Mouse (Mus musculus) neural tube, embryonic 13.5 days (tissue): ENCODE measurements around the gene Slc35e1. TPM values are rescaled to one million over a fixed set of nuclear protein-coding genes. Genes with fewer than 3 reads are reported as not detected.

Source experiments
- ATAC-seq: fragments of 200-750 bp; cut with Nextera tagmentation; 2 replicates; pipeline ENCODE4 v1.8.0; 2017; ENCODE audit warnings: low read depth, mild to moderate bottlenecking, moderate TSS enrichment, moderate library complexity
- H3K27ac ChIP-seq: fragments of 300-500 bp; sonication (generic); replicated peaks from 2 replicates; pipeline ENCODE4 v1.5.1; 2015; ENCODE audit warnings: moderate library complexity, mild to moderate bottlenecking, inconsistent platforms
- H3K27me3 ChIP-seq: fragments of 300-500 bp; sonication (generic); 2 replicates; pipeline ENCODE4 v1.6.1; 2015; ENCODE audit warnings: mild to moderate bottlenecking, inconsistent platforms
- H3K36me3 ChIP-seq: fragments of 300-500 bp; sonication (generic); 2 replicates; pipeline ENCODE4 v1.6.1; 2015; ENCODE audit warnings: mild to moderate bottlenecking, inconsistent platforms
- H3K4me1 ChIP-seq: fragments of 300-500 bp; sonication (generic); replicated peaks from 2 replicates; pipeline ENCODE4 v1.6.1; 2015; ENCODE audit warnings: inconsistent platforms
- H3K4me2 ChIP-seq: fragments of 300-500 bp; sonication (generic); 2 replicates; pipeline ENCODE4 v1.6.1; 2015; ENCODE audit warnings: inconsistent platforms, mild to moderate bottlenecking, moderate library complexity
- H3K4me3 ChIP-seq: fragments of 300-500 bp; sonication (generic); 2 replicates; pipeline ENCODE4 v1.5.1; 2015; ENCODE audit warnings: mild to moderate bottlenecking, inconsistent platforms
- H3K9ac ChIP-seq: fragments of 300-500 bp; sonication (generic); 2 replicates; pipeline ENCODE4 v1.6.1; 2015; ENCODE audit warnings: moderate library complexity, mild to moderate bottlenecking, inconsistent platforms
- H3K9me3 ChIP-seq: fragments of 300-500 bp; sonication (generic); 2 replicates; pipeline ENCODE4 v1.6.1; 2016; ENCODE audit warnings: inconsistent platforms
- WGBS: fragments of 180-500 bp; shearing (Covaris S2); methylation state at CpG from one replicate; pipeline ENCODE4 v1.1.7; 2015; 5-methylcytosine and 5-hydroxymethylcytosine counted together
- polyA plus RNA-seq: library from polyadenylated mRNA; unstranded; fragments of >200 nt; fragmentation: Nextera tagmentation; extraction: Ambion mirVana; gene quantifications from 2 replicates; pipeline ENCODE4 v1.2.1, GENCODE M21; 2015

Gene Slc35e1
- 14.2 and 14.3 TPM in 2 replicates for polyA plus RNA-seq

DNA sequence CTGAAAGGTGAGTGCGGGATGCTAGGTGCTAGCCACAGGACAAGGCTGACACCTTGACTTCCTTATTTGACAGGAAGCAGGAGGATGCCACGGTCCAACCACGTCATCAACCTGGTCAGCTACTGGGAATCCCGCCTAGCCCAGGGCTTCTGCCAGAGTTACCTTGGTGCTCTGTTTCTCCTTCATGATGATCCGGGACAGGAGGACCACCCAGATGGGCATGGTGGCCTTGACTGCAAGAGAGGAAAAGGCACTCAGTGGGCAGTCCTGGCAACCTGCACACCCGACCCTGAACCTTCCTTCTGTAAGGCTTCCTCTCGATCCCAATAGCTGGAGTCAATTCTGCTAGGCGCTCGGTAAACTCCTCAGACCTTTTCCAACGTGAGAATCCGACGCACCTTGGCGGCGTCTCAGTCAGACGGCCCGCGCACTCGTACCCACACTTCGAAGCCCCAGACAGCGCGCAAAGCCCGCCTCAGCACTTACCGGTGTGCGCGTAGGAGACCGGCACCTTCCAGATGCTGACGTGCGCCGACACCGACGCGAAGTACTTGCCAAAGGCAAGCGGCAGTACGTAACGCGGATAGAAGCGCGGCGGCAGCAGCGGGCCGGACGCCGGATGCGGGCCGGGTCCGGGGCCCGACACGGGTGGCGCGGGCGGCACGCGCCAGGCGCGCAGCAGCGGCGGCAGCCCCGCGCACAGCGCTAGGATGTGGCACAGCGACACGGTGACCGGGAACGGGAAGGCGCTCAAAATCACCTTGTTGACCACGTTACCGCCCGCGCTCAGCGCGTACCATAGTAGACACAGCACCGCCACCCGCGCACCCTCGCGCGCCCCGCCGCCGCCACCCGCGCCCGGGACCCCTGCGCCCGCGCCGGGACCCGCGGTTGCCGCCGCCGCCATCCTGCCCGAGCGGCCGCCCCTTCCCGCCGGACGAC lies at the start of gene Slc35e1:
Slc35e1 (minus strand) TSS at position 935 of the 942 bp plus-strand sequence.
- H3K27ac ChIP-seq, result peak within 1 kb of the TSS; percentile 81
- WGBS, result under 1% methylated on average over 79 of the region's 98 CpGs
- peak within 1 kb of the TSS; percentile 80 for H3K4me2 ChIP-seq
- H3K4me1 ChIP-seq, result peaks cover 40% of the 10 kb centered on the region
- H3K36me3 ChIP-seq, result peaks cover 45% of the 10 kb centered on the region
- peak; percentile 78 for ATAC-seq
- H3K9ac ChIP-seq, result peak within 1 kb of the TSS; percentile 88
- no peaks in the 10 kb centered on the region for H3K9me3 ChIP-seq
- no peaks in the 10 kb centered on the region for H3K27me3 ChIP-seq
- peak within 1 kb of the TSS; percentile 91 for H3K4me3 ChIP-seq

DNA sequence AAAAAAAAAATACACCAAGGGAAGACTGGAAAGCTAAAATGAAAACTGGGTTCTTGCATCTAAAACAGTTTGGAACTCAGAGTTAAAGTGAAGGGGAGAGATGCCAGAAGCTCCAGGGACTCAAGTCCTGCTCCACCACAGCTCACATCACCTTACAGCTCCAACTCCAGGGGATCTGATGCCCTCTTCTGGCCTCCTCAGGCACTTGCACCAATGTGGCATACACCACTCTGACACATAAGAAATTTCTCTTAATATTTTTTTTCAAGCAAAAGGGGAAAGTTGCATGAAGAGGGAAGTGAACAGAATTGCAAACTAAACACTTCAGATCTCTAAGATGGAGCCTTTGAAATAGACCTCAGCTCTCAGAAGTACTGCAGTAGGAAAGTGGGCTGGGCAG lies 46.8 kb upstream of the Slc35e1 start:
- no peak overlapping the region for H3K27ac ChIP-seq
- no peak overlapping the region for H3K9ac ChIP-seq
- H3K4me2 ChIP-seq, result no peak overlapping the region
- H3K36me3 ChIP-seq, result 0 out of 2 replicates have a peak, but pooled peaks cover 7% of the 10 kb centered on the region
- H3K4me1 ChIP-seq, result no peaks in the 10 kb centered on the region
- H3K4me3 ChIP-seq, result no peak overlapping the region
- no peaks in the 10 kb centered on the region for H3K9me3 ChIP-seq
- no peak for ATAC-seq
- H3K27me3 ChIP-seq, result no peaks in the 10 kb centered on the region

DNA sequence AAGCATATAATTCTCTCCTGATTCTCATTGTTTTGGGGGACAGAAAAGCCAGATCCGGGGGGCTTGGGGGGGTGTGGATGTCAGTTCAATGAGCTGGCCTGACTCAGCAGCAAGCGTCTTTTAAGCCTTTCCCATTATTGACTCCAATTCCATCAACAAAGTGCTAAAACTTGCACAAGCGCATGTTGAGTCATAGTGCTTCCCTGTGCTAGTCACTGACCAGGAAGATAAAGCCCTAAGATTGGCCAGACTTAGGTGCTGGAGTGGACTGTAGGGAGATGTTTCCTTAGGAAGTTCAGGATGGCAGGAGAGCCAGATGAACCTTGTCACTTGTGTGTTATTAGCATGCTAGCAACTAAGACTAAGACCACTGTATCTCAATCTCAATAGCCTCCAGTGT lies 42.5 kb upstream of the Slc35e1 start:
- Histone ChIP-seq H3K36me3 (0 out of 2 replicates have a peak, but pooled peaks cover 4% of the 10 kb centered on the region), H3K4me1 (no peaks in the 10 kb centered on the region), H3K9me3 (no peaks in the 10 kb centered on the region), H3K27me3 (no peaks in the 10 kb centered on the region), H3K4me3 (no peak overlapping the region), H3K27ac (no peak overlapping the region), H3K9ac (no peak overlapping the region), H3K4me2 (no peak overlapping the region)
- ATAC-seq, result no peak
- 98% methylated on average over 3 of the region's 3 CpGs for WGBS

DNA sequence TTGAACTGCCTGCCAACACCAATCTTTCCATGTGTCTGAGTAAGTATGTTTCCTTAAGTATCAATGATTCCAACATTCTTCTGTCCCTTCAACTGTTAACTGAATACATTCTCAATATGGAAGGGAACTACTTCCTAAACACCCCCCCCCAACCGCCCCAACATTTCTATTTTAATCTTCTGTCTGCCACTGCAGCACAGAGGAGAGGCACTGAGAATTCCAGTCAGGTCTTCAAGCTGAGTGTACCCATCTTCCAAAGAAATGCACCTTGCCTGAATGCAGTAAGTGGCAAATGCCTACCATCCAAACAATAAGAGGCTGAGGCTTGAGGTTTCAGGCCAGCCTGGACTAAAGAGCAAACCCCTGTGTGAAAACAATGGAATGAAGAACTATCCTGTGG lies 39.7 kb upstream of the Slc35e1 start:
- Histone ChIP-seq H3K9ac (no peak overlapping the region), H3K4me3 (no peak overlapping the region), H3K36me3 (peaks cover 4% of the 10 kb centered on the region; the same call in 1 of the 2 replicates), H3K27me3 (no peaks in the 10 kb centered on the region), H3K9me3 (no peaks in the 10 kb centered on the region), H3K27ac (no peak overlapping the region), H3K4me2 (no peak overlapping the region), H3K4me1 (no peaks in the 10 kb centered on the region)
- WGBS, result 100% methylated on average over 1 of the region's 1 CpGs
- ATAC-seq, result no peak

DNA sequence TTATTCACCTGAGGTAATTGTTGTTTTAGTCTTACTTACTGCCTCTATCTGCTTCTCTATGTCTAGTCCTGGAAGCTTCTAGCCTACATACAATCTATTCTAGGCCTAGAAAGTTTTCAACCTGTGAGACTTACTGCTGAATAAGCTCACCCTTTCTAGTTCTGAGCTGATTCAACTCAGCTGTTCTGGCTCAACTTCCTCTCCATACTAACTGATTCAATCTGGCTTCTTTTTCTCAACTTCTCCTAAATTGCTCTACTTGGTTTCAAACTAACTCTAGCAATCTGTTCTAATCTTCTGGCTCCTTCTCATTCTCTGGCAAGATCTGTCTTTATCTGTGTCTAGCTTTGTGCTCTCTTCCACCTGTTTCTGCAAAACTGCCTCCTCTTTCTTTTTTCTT lies 29.5 kb upstream of the Slc35e1 start:
- Histone ChIP-seq H3K4me3 (no peak overlapping the region), H3K9me3 (no peaks in the 10 kb centered on the region), H3K27me3 (no peaks in the 10 kb centered on the region), H3K36me3 (peaks cover 5% of the 10 kb centered on the region; the same call in 1 of the 2 replicates), H3K4me1 (0 out of 2 replicates have a peak, but pooled peaks cover 6% of the 10 kb centered on the region), H3K27ac (no peak overlapping the region), H3K4me2 (no peak overlapping the region), H3K9ac (no peak overlapping the region)
- ATAC-seq, result no peak

DNA sequence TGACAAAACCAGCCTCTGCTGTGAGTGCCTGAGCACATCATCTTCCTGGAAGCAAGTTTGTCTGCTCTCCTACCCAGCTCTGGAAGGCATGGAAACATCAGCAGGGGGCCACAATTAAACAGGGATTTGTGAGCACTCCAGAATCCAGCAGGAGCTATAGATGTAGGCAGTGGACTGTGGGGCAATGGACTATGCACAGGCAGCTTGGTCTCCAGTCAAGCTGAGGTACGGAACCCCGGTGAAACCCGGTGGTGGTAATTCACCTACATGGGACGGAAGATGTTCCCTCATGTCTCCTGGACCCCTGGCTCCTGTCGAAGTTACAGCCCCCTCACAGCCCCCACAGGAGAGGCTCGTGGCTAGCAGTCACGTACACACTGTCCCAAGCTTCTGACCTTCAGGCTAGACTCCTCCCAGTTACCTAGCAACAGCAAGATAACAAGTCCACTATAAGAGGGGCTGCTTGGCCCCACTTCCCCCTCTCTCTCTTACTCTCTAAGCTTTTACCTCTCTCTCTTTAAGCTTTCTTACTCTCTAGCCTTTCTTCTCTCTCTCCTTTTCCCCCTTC lies 25.1 kb upstream of the Slc35e1 start:
- Histone ChIP-seq H3K4me1 (0 out of 2 replicates have a peak, but pooled peaks cover 6% of the 10 kb centered on the region), H3K4me3 (no peak overlapping the region), H3K9ac (no peak overlapping the region), H3K27ac (no peak overlapping the region), H3K4me2 (no peak overlapping the region), H3K27me3 (no peaks in the 10 kb centered on the region), H3K36me3 (no peaks in the 10 kb centered on the region), H3K9me3 (no peaks in the 10 kb centered on the region)
- no peak for ATAC-seq
- WGBS, result 73% methylated on average over 7 of the region's 7 CpGs

DNA sequence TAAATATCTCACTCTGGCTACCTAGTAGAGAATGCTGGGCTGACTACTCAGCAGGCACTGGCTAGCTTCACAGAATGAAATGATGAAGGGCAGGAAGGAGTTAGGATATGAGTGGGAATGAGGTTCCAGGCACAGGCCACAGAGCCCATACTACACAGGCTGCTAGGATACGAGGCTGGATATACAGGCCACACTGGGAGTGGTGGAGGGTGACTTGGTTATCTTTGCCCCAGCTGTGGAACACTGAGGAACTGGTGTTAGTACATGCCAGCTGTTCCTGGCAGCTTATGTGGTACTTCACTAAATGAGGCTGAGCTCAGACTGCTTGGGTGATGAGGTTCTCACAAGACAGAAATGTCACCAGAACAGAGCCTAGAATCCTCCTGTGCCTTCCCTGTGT lies 20.7 kb upstream of the Slc35e1 start:
- Histone ChIP-seq H3K4me1 (0 out of 2 replicates have a peak, but pooled peaks cover 3% of the 10 kb centered on the region), H3K4me2 (no peak overlapping the region), H3K9me3 (no peaks in the 10 kb centered on the region), H3K27me3 (no peaks in the 10 kb centered on the region), H3K9ac (no peak overlapping the region), H3K4me3 (no peak overlapping the region), H3K36me3 (no peaks in the 10 kb centered on the region), H3K27ac (no peak overlapping the region)
- 86% methylated on average over 1 of the region's 1 CpGs for WGBS
- ATAC-seq, result no peak

DNA sequence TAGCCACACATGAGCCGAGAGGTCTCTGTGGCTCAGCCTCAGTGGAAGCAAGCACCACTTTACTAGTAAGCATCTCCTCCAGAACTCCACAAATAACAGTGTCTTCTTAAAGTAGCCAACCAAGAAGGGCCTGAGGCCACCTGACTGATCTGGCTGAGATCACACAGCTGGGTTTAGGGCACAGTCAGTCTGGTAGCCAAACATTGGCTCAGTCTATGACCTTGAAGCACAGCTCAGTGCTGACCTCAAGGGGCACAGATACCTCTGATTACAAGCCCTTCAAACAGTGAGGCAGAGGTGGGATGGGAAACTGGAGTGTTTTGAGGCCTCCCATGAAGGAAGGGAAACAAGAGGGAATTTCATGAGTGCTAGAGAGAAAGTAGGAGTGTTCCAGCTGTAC lies 20.2 kb upstream of the Slc35e1 start:
- no peak overlapping the region for H3K9ac ChIP-seq
- 94% methylated on average over 1 of the region's 1 CpGs for WGBS
- H3K4me2 ChIP-seq, result no peak overlapping the region
- H3K27me3 ChIP-seq, result no peaks in the 10 kb centered on the region
- H3K4me1 ChIP-seq, result no peaks in the 10 kb centered on the region
- no peaks in the 10 kb centered on the region for H3K9me3 ChIP-seq
- no peak for ATAC-seq
- no peak overlapping the region for H3K27ac ChIP-seq
- H3K36me3 ChIP-seq, result no peaks in the 10 kb centered on the region
- H3K4me3 ChIP-seq, result no peak overlapping the region

DNA sequence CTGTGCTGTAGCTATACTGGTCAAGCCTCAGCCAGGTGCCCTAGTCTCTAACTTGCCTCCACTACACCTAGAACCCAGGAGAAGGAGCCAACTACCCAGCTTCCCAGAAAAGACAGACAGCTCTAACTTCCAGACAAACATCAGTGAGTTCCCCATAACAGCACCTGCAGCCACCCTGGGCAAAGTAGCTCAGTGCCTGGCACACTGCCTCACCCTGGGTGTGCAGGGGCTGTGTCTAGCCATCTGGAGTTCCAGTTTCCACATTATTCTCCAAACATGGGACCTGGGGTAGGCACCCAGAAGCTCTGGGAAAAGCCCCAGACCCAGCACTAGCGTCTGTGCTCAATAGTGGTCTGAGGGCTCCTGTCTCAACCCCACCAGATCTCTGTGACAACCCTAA lies 15.1 kb upstream of the Slc35e1 start:
- Histone ChIP-seq H3K4me2 (no peak overlapping the region), H3K9me3 (no peaks in the 10 kb centered on the region), H3K27me3 (no peaks in the 10 kb centered on the region)

DNA sequence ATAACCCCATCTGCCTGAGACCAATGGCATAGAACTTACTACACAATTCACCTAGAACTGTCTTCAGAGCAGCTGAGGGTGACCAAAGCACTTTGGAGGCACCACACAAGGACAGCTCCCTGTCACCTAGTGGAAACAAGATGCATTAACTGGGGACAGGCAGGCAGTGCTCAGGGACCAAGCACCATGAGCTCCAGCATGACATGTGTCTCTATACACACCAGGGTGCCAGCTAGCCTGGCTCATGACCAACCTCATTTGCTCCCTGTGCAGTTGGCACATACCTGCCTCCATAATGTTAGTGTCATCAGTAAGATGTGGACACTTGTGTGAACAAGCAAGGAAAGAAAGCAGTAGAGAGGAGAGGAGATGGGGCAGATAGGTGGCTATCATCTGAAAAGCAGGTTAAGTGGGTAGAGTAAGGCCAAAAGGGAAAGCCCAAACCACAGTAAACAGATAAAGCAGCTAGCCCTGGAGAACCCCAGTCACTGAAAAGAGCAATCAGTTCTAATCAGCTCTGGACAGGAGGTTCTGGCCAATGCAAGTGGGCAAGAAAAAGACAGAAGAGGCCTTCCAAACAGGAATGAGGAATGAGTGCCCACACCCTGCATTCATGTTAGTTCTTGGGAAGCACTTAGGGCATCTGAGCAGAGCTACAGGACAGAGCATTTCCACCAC lies 12.4 kb upstream of the Slc35e1 start:
- no peak overlapping the region for H3K27ac ChIP-seq
- ATAC-seq, result no peak
- H3K4me3 ChIP-seq, result no peak overlapping the region
- H3K9ac ChIP-seq, result no peak overlapping the region
- no peak overlapping the region for H3K4me2 ChIP-seq
- no peaks in the 10 kb centered on the region; the same call in none of the 2 replicates for H3K36me3 ChIP-seq
- no peaks in the 10 kb centered on the region for H3K27me3 ChIP-seq
- no peaks in the 10 kb centered on the region for H3K9me3 ChIP-seq
- H3K4me1 ChIP-seq, result peaks cover 11% of the 10 kb centered on the region; the same call in 1 of the 2 replicates

More for the DNA sequence above, 15.1 kb upstream of the Slc35e1 start:
- Histone ChIP-seq H3K4me1 (peaks cover 11% of the 10 kb centered on the region; the same call in 1 of the 2 replicates), H3K4me3 (no peak overlapping the region), H3K36me3 (no peaks in the 10 kb centered on the region; the same call in none of the 2 replicates), H3K27ac (no peak overlapping the region), H3K9ac (no peak overlapping the region)
- no peak for ATAC-seq
- 81% methylated on average over 1 of the region's 1 CpGs for WGBS

DNA sequence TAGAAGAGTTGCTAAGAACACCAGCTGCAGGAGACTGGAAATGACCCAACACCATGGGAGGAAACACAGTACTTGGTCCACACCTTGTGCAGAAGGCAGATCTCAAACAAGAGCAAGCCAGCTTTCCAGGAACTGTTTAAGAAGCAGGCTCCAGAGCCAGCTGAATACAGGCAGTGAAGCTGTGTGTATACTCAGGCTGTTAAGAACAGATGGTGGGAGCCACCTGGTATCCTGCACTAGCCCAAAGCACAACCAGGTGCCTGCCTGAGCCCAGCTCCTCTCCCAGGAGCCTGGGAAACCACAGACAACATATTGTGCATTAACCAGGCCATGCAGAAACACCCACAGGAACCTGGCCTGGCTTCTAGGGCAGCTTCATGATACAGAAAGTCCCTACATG lies 11.7 kb upstream of the Slc35e1 start:
- H3K27ac ChIP-seq, result no peak overlapping the region
- no peak for ATAC-seq
- no peak overlapping the region for H3K4me3 ChIP-seq
- no peaks in the 10 kb centered on the region for H3K27me3 ChIP-seq
- peaks cover 11% of the 10 kb centered on the region; the same call in 1 of the 2 replicates for H3K4me1 ChIP-seq
- no peaks in the 10 kb centered on the region; the same call in none of the 2 replicates for H3K36me3 ChIP-seq
- H3K9me3 ChIP-seq, result no peaks in the 10 kb centered on the region
- H3K9ac ChIP-seq, result no peak overlapping the region
- no peak overlapping the region for H3K4me2 ChIP-seq

DNA sequence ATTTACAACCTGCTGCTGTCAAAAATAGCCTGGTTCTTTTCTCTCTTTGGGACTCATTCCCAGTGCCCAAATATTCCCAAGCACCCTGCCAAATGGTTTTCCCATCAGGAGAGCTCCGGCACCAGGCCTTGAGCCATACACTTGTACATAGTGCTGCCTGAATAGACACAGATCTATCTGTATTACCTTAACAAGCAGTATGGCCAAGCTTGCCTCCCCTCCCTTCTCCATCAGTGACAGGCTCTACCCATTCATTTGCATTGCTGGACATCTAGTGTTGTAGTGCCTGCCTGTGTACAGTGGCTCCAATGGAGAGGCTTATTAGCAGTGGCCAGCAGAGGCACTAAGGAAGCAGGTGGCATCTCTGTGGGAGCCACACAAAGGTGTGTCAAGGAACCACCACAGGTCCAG lies 8.1 kb upstream of the Slc35e1 start:
- ATAC-seq, result no peak
- WGBS, result 94% methylated on average over 1 of the region's 1 CpGs

More for the DNA sequence above, 8.1 kb upstream of the Slc35e1 start:
- Histone ChIP-seq H3K27ac (no peak overlapping the region), H3K4me1 (peaks cover 12% of the 10 kb centered on the region; the same call in 1 of the 2 replicates), H3K9me3 (no peaks in the 10 kb centered on the region), H3K27me3 (no peaks in the 10 kb centered on the region), H3K36me3 (peaks cover 14% of the 10 kb centered on the region), H3K4me3 (no peak overlapping the region), H3K4me2 (no peak overlapping the region), H3K9ac (no peak overlapping the region)
